ENCODE assay signal across 8 mouse cellular contexts in the genomic region with DNA sequence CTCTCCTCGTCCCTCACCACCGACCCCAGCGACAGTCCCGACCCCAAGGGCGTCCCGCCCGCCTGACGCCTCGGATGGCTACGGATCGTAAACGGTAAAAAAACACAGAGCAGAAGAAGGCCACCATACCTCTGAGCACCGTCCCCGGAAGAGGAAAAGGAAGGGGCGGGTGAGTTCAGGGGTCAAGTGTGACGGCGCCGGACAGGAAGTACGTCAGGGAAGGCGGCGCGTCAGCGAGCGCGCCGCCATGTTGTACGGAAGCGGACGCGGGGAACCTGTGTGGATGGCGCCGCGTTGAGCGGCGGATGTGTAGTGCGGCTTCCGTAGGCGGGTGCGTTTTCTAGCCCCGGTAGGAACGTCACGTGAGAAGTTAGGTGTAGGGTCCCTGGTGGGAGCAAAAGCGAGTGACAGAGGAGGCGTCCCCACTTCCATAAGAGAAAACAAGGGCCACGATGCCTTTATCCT. TPM values are rescaled to one million over a fixed set of nuclear protein-coding genes. Genes with fewer than 3 reads are reported as not detected.
DNase-seq lines count a peak whose midpoint lies in the region; ATAC-seq and TF ChIP-seq lines count a peak whose summit lies in the region.

A gene (minus strand): TSS at position 210 of the 465 bp plus-strand sequence.

- no peaks in the 10 kb centered on the region for H3K27me3 ChIP-seq in kidney, embryonic 14.5 days (ENCODE audit: control insufficient read depth, insufficient read depth, low read length)
- H3K27me3 ChIP-seq in limb, embryonic 15.5 days, result no peaks in the 10 kb centered on the region

- H3K27ac ChIP-seq in bone marrow macrophage, adult 2 months (ENCODE audit: insufficient read depth, low read depth, low read length), result peak within 1 kb of the TSS; percentile 42
- peak within 1 kb of the TSS; percentile 60 for H3K27ac ChIP-seq in embryonic fibroblast, embryonic 13.5 days (ENCODE audit: insufficient read depth, low read length)
- peak within 1 kb of the TSS; percentile 37 for H3K27ac ChIP-seq in kidney, embryonic 14.5 days (ENCODE audit: low read depth, low read length)
- peak within 1 kb of the TSS; percentile 91 for H3K27ac ChIP-seq in limb, embryonic 15.5 days

- DNase-seq in A20 (ENCODE audit: low read depth, low spot score), result peak; percentile 97
- peak; percentile 94 for DNase-seq in heart, adult 9 months (ENCODE audit: low spot score in 2 of 2)
- peak; percentile 76 to 86 for DNase-seq in monocyte, adult 2 months (ENCODE audit: low read depth in 1 of 2, low spot score in 2 of 2)
- DNase-seq in spleen, postnatal 36 days (ENCODE audit: low spot score in 2 of 2), result peak; percentile 93 to 94

- H3K36me3 ChIP-seq in kidney, embryonic 14.5 days (ENCODE audit: control insufficient read depth, insufficient read depth, low read length), result peaks cover 38% of the 10 kb centered on the region
- peaks cover 37% of the 10 kb centered on the region for H3K36me3 ChIP-seq in limb, embryonic 15.5 days

- peak within 1 kb of the TSS; percentile 73 for H3K4me2 ChIP-seq in kidney, embryonic 14.5 days (replicated peaks; ENCODE audit: low read depth, low read length)
- peak within 1 kb of the TSS; percentile 67 for H3K4me2 ChIP-seq in limb, embryonic 15.5 days

- ATAC-seq in kidney, embryonic 14.5 days (ENCODE audit: low FRiP score, low TSS enrichment), result peak; percentile 99
- ATAC-seq in limb, embryonic 15.5 days (ENCODE audit: insufficient number of reproducible peaks, low FRiP score, low TSS enrichment, low read depth), result peak; percentile 98

- no peaks in the 10 kb centered on the region for H3K9me3 ChIP-seq in kidney, embryonic 14.5 days (ENCODE audit: control insufficient read depth, low read length)
- H3K9me3 ChIP-seq in limb, embryonic 15.5 days, result no peaks in the 10 kb centered on the region

- H3K4me1 ChIP-seq in bone marrow macrophage, adult 2 months (ENCODE audit: control insufficient read depth, insufficient read depth, low read length), result peaks cover 14% of the 10 kb centered on the region
- peaks cover 12% of the 10 kb centered on the region for H3K4me1 ChIP-seq in embryonic fibroblast, embryonic 13.5 days (ENCODE audit: control insufficient read depth, insufficient read depth, low read length)
- peaks cover 12% of the 10 kb centered on the region for H3K4me1 ChIP-seq in kidney, embryonic 14.5 days (ENCODE audit: control insufficient read depth, insufficient read depth, low read length)
- peaks cover 14% of the 10 kb centered on the region for H3K4me1 ChIP-seq in limb, embryonic 15.5 days

- peak within 1 kb of the TSS; percentile 88 for H3K9ac ChIP-seq in kidney, embryonic 14.5 days (ENCODE audit: low read depth, low read length)
- H3K9ac ChIP-seq in limb, embryonic 15.5 days, result peak within 1 kb of the TSS; percentile 99

- TF ChIP-seq POLR2A in bone marrow macrophage, adult 2 months (IDR thresholded peaks at IDR 0.05; ENCODE audit: borderline replicate concordance, low read depth, low read length), result no peak; the same call in 1 of the 2 replicates
- TF ChIP-seq POLR2A in embryonic fibroblast, embryonic 13.5 days (IDR thresholded peaks at IDR 0.05; ENCODE audit: low read depth, low read length), result peak; percentile 91

- H3K4me3 ChIP-seq in bone marrow macrophage, adult 2 months (ENCODE audit: insufficient read depth, low read length), result peak within 1 kb of the TSS; percentile 82
- peak within 1 kb of the TSS; percentile 96 for H3K4me3 ChIP-seq in embryonic fibroblast, embryonic 13.5 days (ENCODE audit: insufficient read depth, low read length)
- peak within 1 kb of the TSS; percentile 67 for H3K4me3 ChIP-seq in kidney, embryonic 14.5 days (ENCODE audit: low read length)
- H3K4me3 ChIP-seq in limb, embryonic 15.5 days, result peak within 1 kb of the TSS; percentile 96

- under 1% methylated on average over 45 of the region's 45 CpGs for WGBS in kidney, embryonic 14.5 days
- under 1% methylated on average over 45 of the region's 45 CpGs for WGBS in limb, embryonic 15.5 days

- no peak for TF ChIP-seq CTCF in bone marrow macrophage, adult 2 months (IDR thresholded peaks at IDR 0.05; ENCODE audit: low read depth, low read length)
- TF ChIP-seq CTCF in embryonic fibroblast, embryonic 13.5 days (IDR thresholded peaks at IDR 0.05; ENCODE audit: borderline replicate concordance, insufficient read depth, low read length), result no peak

RNA-seq across cellular contexts. Expression of the gene that starts here (rescaled TPM):
- polyA plus RNA-seq in bone marrow macrophage, adult 2 months (2012; ENCODE audit: insufficient read depth, insufficient read length, missing spikeins), result 1,114 and 1,261 TPM in 2 replicates
- 1,245 and 1,289 TPM in 2 replicates for polyA plus RNA-seq in embryonic fibroblast, embryonic 13.5 days (2011; ENCODE audit: insufficient read length, low read depth, missing spikeins)
- 1,007 and 1,462 TPM in 2 replicates for polyA plus RNA-seq in kidney, embryonic 14.5 days (2014; fragmentation: Nextera tagmentation; extraction: Ambion mirVana)
- polyA plus RNA-seq in limb, embryonic 15.5 days (2015; fragmentation: Nextera tagmentation; extraction: Ambion mirVana), result 695 and 892 TPM in 2 replicates

Comparison
In these comparisons a context has a peak if more than half of its experiments do, and no peak if none do; other contexts are left out.
1. Peak in every context shown above with its lines: DNase-seq, ATAC-seq, H3K4me3 ChIP-seq and H3K27ac ChIP-seq.
2. H3K27ac ChIP-seq: peak in every context shown above with its lines; median percentile 91 in limb, embryonic 15.5 days; 60 in embryonic fibroblast, embryonic 13.5 days; 42 in bone marrow macrophage, adult 2 months; 37 in kidney, embryonic 14.5 days.